13 mouse cellular contexts compared by ENCODE assay signal in genomic region chr7:65735261-65735660, GRCm38 (mm10). TPM values are rescaled to one million over a fixed set of nuclear protein-coding genes. Genes with fewer than 3 reads are reported as not detected.
DNase-seq lines count a peak whose midpoint lies in the region.
"Had no signal": no experiment of that assay in that cellular context is flagged by ENCODE, and none has a peak within 500 bp of the region (broad histone marks: within the 10 kb centered on the region; RNA-seq: fewer than 3 reads in every experiment).

No protein-coding gene starts in this region.

- peak; percentile 30 for DNase-seq in adrenal gland, adult 2 months
- no peak for DNase-seq in adrenal gland, postnatal 10 days
- peak; percentile 20 to 37 for DNase-seq in adrenal gland, postnatal 36 days
- no peak for DNase-seq in adrenal gland, postnatal 25 days
- DNase-seq in 416B (ENCODE audit: low read depth), result peak; percentile 26
- no peak for DNase-seq in right cerebral cortex, postnatal 10 days (ENCODE audit: low spot score in 2 of 2)
- DNase-seq: B cell, adult 2 months; cerebellum, adult 11-12 months; cerebellum, adult 2 months; cerebellum, adult 9-10 months; cerebellum, postnatal 10 days; cerebellum, postnatal 25 days; forebrain, postnatal 0 days had no signal

RNA-seq across cellular contexts. Expression of gene Tm2d3, which starts 44.3 kb away (rescaled TPM):
- 10 to 100 TPM; 69.7 to 71.2 TPM for total RNA-seq in adrenal gland, adult 2 months (2021)
- 99.5 and 109 TPM in 2 replicates for polyA plus RNA-seq in adrenal gland, adult 2 months (2012; rRNA removed)
- total RNA-seq in adrenal gland, postnatal 10 days (2021), result 10 to 100 TPM; 32.4 to 37.6 TPM
- 10 to 100 TPM; 59.4 to 60.7 TPM for total RNA-seq in adrenal gland, postnatal 36 days (2021)
- 54.2 and 59.3 TPM in 2 replicates for total RNA-seq in adrenal gland, postnatal 25 days (2021)

Comparison
In these comparisons a context has a peak if more than half of its experiments do, and no peak if none do; other contexts are left out.
1. DNase-seq: peak in adrenal gland, adult 2 months (single experiment), adrenal gland, postnatal 36 days (2 of 2) and 416B (single experiment); none in adrenal gland, postnatal 10 days (single experiment), adrenal gland, postnatal 25 days (single experiment) and right cerebral cortex, postnatal 10 days (0 of 2).